Mouse (Mus musculus): Measurements from ENCODE around the gene Olfr692.

DNA sequence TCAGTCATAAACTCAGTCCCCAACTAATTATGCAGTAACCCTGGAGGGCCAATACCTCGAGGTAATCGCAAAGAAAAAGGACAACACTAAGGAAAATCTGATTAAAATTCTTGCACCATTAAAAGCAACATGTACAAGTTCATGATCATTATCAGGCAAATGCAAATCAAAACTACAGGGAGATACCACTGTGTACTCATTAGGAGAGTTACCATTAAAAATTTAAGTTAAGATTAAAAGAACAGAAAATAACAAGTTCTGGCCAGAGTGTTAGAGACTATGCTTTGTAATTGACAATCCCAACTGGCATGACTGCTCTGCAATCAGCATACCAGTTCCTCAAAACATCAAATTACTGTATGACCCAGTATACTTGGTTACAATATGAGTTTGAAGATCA is 25.3 kb upstream of the Olfr692 start:
- no peak for TF ChIP-seq POLR2A (IDR thresholded peaks at IDR 0.05; ENCODE audit: extremely low read depth, insufficient read depth, low read length)
- TF ChIP-seq CTCF (IDR thresholded peaks at IDR 0.05; ENCODE audit: extremely low read depth, insufficient read depth, low read length), result no peak
